Mouse (Mus musculus) liver (tissue): Measurements from ENCODE around the gene Ubr2.

Experiments used
- DNase-seq: peaks from one replicate; pipeline ENCODE4 v3.0.0-alpha.2; 2020; ENCODE audit warnings: mixed read lengths

The Ubr2 gene

GRCm38 (mm10) chr17:46920855-46921254, 89.5 kb downstream of the Ubr2 start:
- no peak for DNase-seq

GRCm38 (mm10) chr17:46918951-46919350, 91.4 kb downstream of the Ubr2 start:
- no peak for DNase-seq

- no peak for DNase-seq
Measured at GRCm38 (mm10) chr17:46915129-46915528, 95.2 kb downstream of the Ubr2 start.

GRCm38 (mm10) chr17:46912331-46912730, 98.0 kb downstream of the Ubr2 start:
- DNase-seq, result no peak

- no peak for DNase-seq
Measured at GRCm38 (mm10) chr17:46910186-46910585, 100.2 kb downstream of the Ubr2 start, which contains the start of gene Prph2. Gene Prph2, plus strand, starts transcription at chr17:46910459.

GRCm38 (mm10) chr17:46903876-46904490, 106.4 kb downstream of the Ubr2 start:
- DNase-seq, result peak; percentile 82

- DNase-seq, result no peak
Measured at GRCm38 (mm10) chr17:46900941-46901340, 109.4 kb downstream of the Ubr2 start.

- no peak for DNase-seq
Measured at GRCm38 (mm10) chr17:46897221-46897950, 113.0 kb downstream of the Ubr2 start.

GRCm38 (mm10) chr17:46895426-46895825, 114.9 kb downstream of the Ubr2 start:
- no peak for DNase-seq

- DNase-seq, result peak; percentile 59
Measured at GRCm38 (mm10) chr17:46890843-46891594, 119.3 kb downstream of the Ubr2 start.

- peak; percentile 98 for DNase-seq
Measured at GRCm38 (mm10) chr17:46890116-46890815, 120.1 kb downstream of the Ubr2 start, which contains the start of gene Tbcc. Gene Tbcc, plus strand, starts transcription at chr17:46890684.

GRCm38 (mm10) chr17:46889450-46890084, 120.8 kb downstream of the Ubr2 start:
- peak; percentile 71 for DNase-seq

GRCm38 (mm10) chr17:46888511-46889212, 121.7 kb downstream of the Ubr2 start:
- DNase-seq, result peak; percentile 59

- peak; percentile 65 for DNase-seq
Measured at GRCm38 (mm10) chr17:46885910-46886643, 124.3 kb downstream of the Ubr2 start.

- peak; percentile 38 for DNase-seq
Measured at GRCm38 (mm10) chr17:46885218-46885909, 125.0 kb downstream of the Ubr2 start.

- DNase-seq, result no peak
Measured at GRCm38 (mm10) chr17:46884766-46885165, 125.6 kb downstream of the Ubr2 start.

- DNase-seq, result no peak
Measured at GRCm38 (mm10) chr17:46883107-46883506, 127.2 kb downstream of the Ubr2 start.

GRCm38 (mm10) chr17:46881728-46882127, 128.6 kb downstream of the Ubr2 start:
- no peak for DNase-seq

GRCm38 (mm10) chr17:46880322-46880721, 130.0 kb downstream of the Ubr2 start:
- DNase-seq, result no peak

- no peak for DNase-seq
Measured at GRCm38 (mm10) chr17:46879841-46880311, 130.5 kb downstream of the Ubr2 start.
